Mouse (Mus musculus) kidney, postnatal 0 days (tissue): Measurements from ENCODE around the gene Arl2. TPM values are rescaled to one million over a fixed set of nuclear protein-coding genes. Genes with fewer than 3 reads are reported as not detected.

Experiments used
- ATAC-seq: fragments of 200-750 bp; cut with Nextera tagmentation; replicated peaks from 2 replicates; pipeline ENCODE4 v1.8.0; 2017; ENCODE audit warnings: low read depth, moderate number of reproducible peaks, moderate TSS enrichment, moderate library complexity; ENCODE audit not compliant: low FRiP score
- DNase-seq: peaks from one replicate; pipeline ENCODE4 v3.0.0-alpha.2; 2016; ENCODE audit warnings: low spot score
- H3K27ac ChIP-seq: fragments of 300-500 bp; sonication (generic); 2 replicates; pipeline ENCODE4 v1.5.1; 2014; ENCODE audit warnings: mild to moderate bottlenecking
- H3K27me3 ChIP-seq: fragments of 300-500 bp; sonication (generic); 2 replicates; pipeline ENCODE4 v1.6.1; 2014; ENCODE audit warnings: low read length, mixed read lengths; ENCODE audit not compliant: insufficient read depth
- H3K36me3 ChIP-seq: fragments of 300-500 bp; sonication (generic); 2 replicates; pipeline ENCODE4 v1.6.1; 2014; ENCODE audit warnings: low read length, mixed read lengths; ENCODE audit not compliant: insufficient read depth
- H3K4me1 ChIP-seq: fragments of 300-500 bp; sonication (generic); replicated peaks from 2 replicates; pipeline ENCODE4 v1.6.1; 2014; ENCODE audit warnings: antibody characterized with exemption, low read length, mixed read lengths; ENCODE audit not compliant: insufficient read depth
- H3K4me2 ChIP-seq: fragments of 300-500 bp; sonication (generic); 2 replicates; pipeline ENCODE4 v1.6.1; 2014; ENCODE audit warnings: mild to moderate bottlenecking, low read length, moderate library complexity, mixed read lengths
- H3K4me3 ChIP-seq: fragments of 300-500 bp; sonication (generic); replicated peaks from 2 replicates; pipeline ENCODE4 v1.5.1; 2014; ENCODE audit warnings: low read depth, low read length
- H3K9ac ChIP-seq: fragments of 300-500 bp; sonication (generic); 2 replicates; pipeline ENCODE4 v1.6.1; 2014; ENCODE audit warnings: low read depth, low read length
- H3K9me3 ChIP-seq: fragments of 300-500 bp; sonication (generic); replicated peaks from 2 replicates; pipeline ENCODE4 v1.6.1; 2016; ENCODE audit warnings: low read length, inconsistent platforms, mixed read lengths
- CTCF ChIP-seq: IDR thresholded peaks from 2 replicates; pipeline ENCODE4 v1.5.1; 2016; ENCODE audit warnings: antibody characterized with exemption, low read depth, mild to moderate bottlenecking, moderate library complexity
- WGBS: fragments of 180-500 bp; shearing (Covaris S2); extraction: QIAGEN DNeasy Blood & Tissue Kit; methylation state at CpG from one replicate; pipeline ENCODE4 v1.1.7; 2014; 5-methylcytosine and 5-hydroxymethylcytosine counted together
- polyA plus RNA-seq: library from polyadenylated mRNA; unstranded; fragments of >200 nt; fragmentation: Nextera tagmentation; extraction: Ambion mirVana; gene quantifications from 2 replicates; pipeline ENCODE4 v1.2.1, GENCODE M21; 2015

Gene Arl2
- polyA plus RNA-seq, 1 experiment from 2014 or later: 96.1 TPM

- ATAC-seq (no peak), DNase-seq (no peak)
- Histone ChIP-seq H3K27me3 (no peaks in the 10 kb centered on the region), H3K4me3 (no peak overlapping the region), H3K9me3 (no peaks in the 10 kb centered on the region), H3K9ac (no peak overlapping the region), H3K4me2 (no peak overlapping the region), H3K27ac (no peak overlapping the region), H3K36me3 (no peaks in the 10 kb centered on the region), H3K4me1 (no peaks in the 10 kb centered on the region)
- TF ChIP-seq CTCF: no peak; the same call in 1 of the 2 replicates
- 77% methylated on average over 4 of the region's 4 CpGs for WGBS
Observed at GRCm38 (mm10) chr19:6166750-6167149, 25.4 kb upstream of the Arl2 start.

GRCm38 (mm10) chr19:6163872-6164547, 22.7 kb upstream of the Arl2 start:
- no peak for ATAC-seq
- TF ChIP-seq CTCF: no peak
- peak; percentile 31 for DNase-seq
- Histone ChIP-seq H3K9ac (no peak overlapping the region), H3K9me3 (no peaks in the 10 kb centered on the region), H3K27me3 (no peaks in the 10 kb centered on the region), H3K27ac (no peak overlapping the region), H3K4me1 (no peaks in the 10 kb centered on the region), H3K4me3 (no peak overlapping the region), H3K4me2 (peak overlapping the region; percentile 13; the same call in 1 of the 2 replicates), H3K36me3 (no peaks in the 10 kb centered on the region)
- 57% methylated on average over 10 of the region's 10 CpGs for WGBS

- Histone ChIP-seq H3K27ac (no peak overlapping the region), H3K27me3 (no peaks in the 10 kb centered on the region), H3K4me3 (no peak overlapping the region), H3K9ac (no peak overlapping the region), H3K4me1 (no peaks in the 10 kb centered on the region), H3K4me2 (no peak overlapping the region), H3K36me3 (no peaks in the 10 kb centered on the region), H3K9me3 (no peaks in the 10 kb centered on the region)
- DNase-seq: peak; percentile 2
- TF ChIP-seq CTCF: no peak
- WGBS: 57% methylated on average over 6 of the region's 6 CpGs
- no peak for ATAC-seq
Observed at GRCm38 (mm10) chr19:6157220-6157619, 15.9 kb upstream of the Arl2 start.

- Histone ChIP-seq H3K4me1 (no peaks in the 10 kb centered on the region), H3K9me3 (no peaks in the 10 kb centered on the region), H3K9ac (no peak overlapping the region), H3K27me3 (no peaks in the 10 kb centered on the region), H3K36me3 (no peaks in the 10 kb centered on the region), H3K4me2 (no peak overlapping the region), H3K4me3 (no peak overlapping the region), H3K27ac (no peak overlapping the region)
- WGBS: 57% methylated on average over 8 of the region's 8 CpGs
- TF ChIP-seq CTCF: peak; percentile 44
- ATAC-seq: peak; percentile 52; the same call in 1 of the 2 replicates
- DNase-seq: no peak
Observed at GRCm38 (mm10) chr19:6156372-6156771, 15.0 kb upstream of the Arl2 start.

GRCm38 (mm10) chr19:6155174-6155573, 13.8 kb upstream of the Arl2 start:
- ATAC-seq: no peak
- TF ChIP-seq CTCF: no peak
- H3K9ac ChIP-seq: no peak overlapping the region
- H3K4me1 ChIP-seq: no peaks in the 10 kb centered on the region
- WGBS: 58% methylated on average over 9 of the region's 9 CpGs
- H3K36me3 ChIP-seq: no peaks in the 10 kb centered on the region
- H3K9me3 ChIP-seq: no peaks in the 10 kb centered on the region
- no peak overlapping the region for H3K4me3 ChIP-seq
- no peak overlapping the region for H3K27ac ChIP-seq
- no peak overlapping the region for H3K4me2 ChIP-seq
- peak; percentile 4 for DNase-seq
- no peaks in the 10 kb centered on the region for H3K27me3 ChIP-seq

GRCm38 (mm10) chr19:6144842-6145241, 3.5 kb upstream of the Arl2 start:
- Histone ChIP-seq H3K27me3 (no peaks in the 10 kb centered on the region), H3K4me1 (peaks cover 6% of the 10 kb centered on the region; the same call in 1 of the 2 replicates), H3K4me2 (no peak overlapping the region), H3K9ac (no peak overlapping the region), H3K36me3 (no peaks in the 10 kb centered on the region), H3K9me3 (no peaks in the 10 kb centered on the region), H3K27ac (no peak overlapping the region), H3K4me3 (no peak overlapping the region)
- ATAC-seq: no peak
- WGBS: 73% methylated on average over 5 of the region's 5 CpGs
- DNase-seq: no peak
- peak; percentile 6; the same call in 1 of the 2 replicates for TF ChIP-seq CTCF
